Mouse (Mus musculus): ENCODE measurements at regions not wholly inside any gene's neighbourhood (a gene's known extent, or its start where the extent isn't known, plus 50 kb on each side); places are given as distances from the start of the nearest gene placed in this dataset.

DNA sequence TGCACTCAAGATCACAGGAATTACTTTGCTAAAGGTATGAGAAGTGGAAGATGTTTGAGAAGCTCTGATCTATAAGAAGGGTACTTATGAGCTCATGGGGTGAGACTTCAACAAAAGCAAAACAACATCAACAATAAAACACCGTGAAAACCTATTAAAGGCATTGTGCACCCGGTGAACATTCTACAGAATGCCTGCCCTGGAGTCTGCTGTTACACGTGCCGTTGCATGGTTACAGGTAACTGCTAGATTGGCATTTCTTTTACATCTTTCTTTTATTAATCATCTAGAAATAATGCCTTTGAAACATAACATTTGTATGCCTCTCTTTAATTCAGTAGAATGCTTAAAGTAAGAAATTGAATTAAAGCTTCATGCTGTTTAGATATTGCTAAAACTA lies 661.0 kb downstream of the Pcdh18 start:
- Histone ChIP-seq H3K4me2 (replicated peaks; ENCODE audit: low read depth) (no peak overlapping the region), H3K4me1 (replicated peaks; ENCODE audit: control insufficient read depth, insufficient read depth) (no peaks in the 10 kb centered on the region), H3K4me3 (ENCODE audit: low read depth, low read length) (no peak overlapping the region), H3K36me3 (ENCODE audit: control insufficient read depth, insufficient read depth, low read length) (no peaks in the 10 kb centered on the region), H3K9me3 (ENCODE audit: control insufficient read depth, low read length) (no peaks in the 10 kb centered on the region), H3K9ac (ENCODE audit: low read length) (no peak overlapping the region), H3K27me3 (ENCODE audit: control insufficient read depth, insufficient read depth, low read length) (no peaks in the 10 kb centered on the region), H3K27ac (replicated peaks) (no peak overlapping the region)
- TF ChIP-seq EP300 (optimal IDR thresholded peaks at IDR 0.05) (no peak), CTCF (IDR thresholded peaks at IDR 0.05; ENCODE audit: low read depth) (no peak)
- WGBS: 81% methylated on average over 4 of the region's 4 CpGs
- DNase-seq (ENCODE audit: low spot score): no peak
- no peak for ATAC-seq (ENCODE audit: low FRiP score, low TSS enrichment)

DNA sequence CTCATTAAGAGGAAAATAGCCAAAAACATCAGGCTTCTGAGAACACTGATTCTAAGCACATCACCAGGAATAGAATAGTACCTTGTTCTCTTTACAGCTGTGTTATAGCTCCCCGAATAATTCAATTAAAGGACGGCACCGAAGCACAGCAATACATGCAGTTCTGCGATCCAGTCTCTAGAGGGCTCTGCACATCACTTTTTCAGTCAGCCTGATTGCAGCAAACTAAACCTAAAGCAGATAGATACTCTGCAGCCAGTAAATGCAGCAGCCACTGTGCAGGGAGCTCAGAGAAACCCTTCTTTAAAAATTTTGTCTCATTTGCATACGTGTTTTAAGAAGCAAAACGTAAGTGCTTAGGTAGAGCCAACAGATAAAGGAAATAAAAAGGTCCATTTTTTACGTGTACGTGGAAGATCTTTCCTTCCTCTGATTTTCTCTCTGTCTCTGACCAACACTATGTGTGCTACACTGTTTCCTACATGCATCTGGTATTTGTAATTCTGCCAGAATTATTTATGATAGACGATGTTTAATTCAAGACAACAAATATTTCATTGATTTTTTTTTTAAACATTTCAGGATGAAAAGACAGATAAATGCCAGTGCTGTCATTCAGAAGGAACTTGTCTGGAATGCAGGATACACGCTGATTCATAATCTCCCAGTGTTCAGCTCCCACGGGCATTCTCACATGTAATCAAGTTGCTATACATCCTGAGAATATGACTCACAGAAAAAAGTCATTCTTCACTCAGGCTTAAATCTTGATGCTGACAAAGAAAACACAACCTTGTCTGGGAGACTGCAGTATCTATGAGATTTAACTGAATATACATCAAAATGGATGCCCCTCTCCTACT lies 663.1 kb downstream of the Pcdh18 start:
- Histone ChIP-seq H3K27ac (replicated peaks) (no peak overlapping the region), H3K9ac (ENCODE audit: low read length) (no peak overlapping the region), H3K27me3 (ENCODE audit: control insufficient read depth, insufficient read depth, low read length) (no peaks in the 10 kb centered on the region), H3K4me2 (replicated peaks; ENCODE audit: low read depth) (no peak overlapping the region), H3K36me3 (ENCODE audit: control insufficient read depth, insufficient read depth, low read length) (no peaks in the 10 kb centered on the region), H3K4me1 (replicated peaks; ENCODE audit: control insufficient read depth, insufficient read depth) (no peaks in the 10 kb centered on the region), H3K4me3 (ENCODE audit: low read depth, low read length) (no peak overlapping the region), H3K9me3 (ENCODE audit: control insufficient read depth, low read length) (no peaks in the 10 kb centered on the region)
- ATAC-seq (ENCODE audit: low FRiP score, low TSS enrichment) (no peak), DNase-seq (ENCODE audit: low spot score) (peak; percentile 56)
- 17% methylated on average over 11 of the region's 11 CpGs for WGBS
- peak; percentile 89 for TF ChIP-seq CTCF (IDR thresholded peaks at IDR 0.05; ENCODE audit: low read depth)
- TF ChIP-seq EP300 (optimal IDR thresholded peaks at IDR 0.05): no peak

DNA sequence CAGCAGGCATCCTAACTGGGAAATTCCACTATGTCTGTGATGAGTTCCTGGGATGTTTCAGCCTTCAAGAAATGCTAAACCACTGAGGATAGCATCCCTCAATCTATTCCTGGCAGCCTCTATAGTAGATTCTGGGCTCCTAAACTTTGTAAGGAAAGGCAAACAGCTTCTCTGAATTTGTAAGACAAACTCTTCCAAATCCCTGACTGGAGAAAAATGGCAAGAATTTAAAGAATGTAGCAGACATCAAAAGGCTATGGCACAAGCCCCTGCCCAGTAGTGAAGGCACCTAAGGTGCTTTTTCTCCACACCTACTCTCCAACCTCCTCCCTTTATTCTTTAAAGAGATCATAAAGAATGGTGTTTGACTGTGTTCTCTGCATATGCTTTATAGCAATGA lies 688.3 kb downstream of the Pcdh18 start:
- no peak overlapping the region for H3K27ac ChIP-seq (replicated peaks)
- DNase-seq (ENCODE audit: low spot score) (no peak), ATAC-seq (ENCODE audit: low FRiP score, low TSS enrichment) (no peak)
- no peaks in the 10 kb centered on the region for H3K9me3 ChIP-seq (ENCODE audit: control insufficient read depth, low read length)
- H3K4me2 ChIP-seq (replicated peaks; ENCODE audit: low read depth): no peak overlapping the region
- no peaks in the 10 kb centered on the region for H3K36me3 ChIP-seq (ENCODE audit: control insufficient read depth, insufficient read depth, low read length)
- TF ChIP-seq EP300 (optimal IDR thresholded peaks at IDR 0.05) (no peak), CTCF (IDR thresholded peaks at IDR 0.05; ENCODE audit: low read depth) (no peak)
- H3K27me3 ChIP-seq (ENCODE audit: control insufficient read depth, insufficient read depth, low read length): no peaks in the 10 kb centered on the region
- no peak overlapping the region for H3K9ac ChIP-seq (ENCODE audit: low read length)
- no peaks in the 10 kb centered on the region for H3K4me1 ChIP-seq (replicated peaks; ENCODE audit: control insufficient read depth, insufficient read depth)
- no peak overlapping the region for H3K4me3 ChIP-seq (ENCODE audit: low read depth, low read length)

GRCm38 (mm10) chr3:49062081-49062480 lies 695.0 kb downstream of the Pcdh18 start:
- DNase-seq (ENCODE audit: low spot score) (no peak), ATAC-seq (ENCODE audit: low FRiP score, low TSS enrichment) (no peak)
- H3K4me3 ChIP-seq (ENCODE audit: low read depth, low read length): no peak overlapping the region
- H3K4me1 ChIP-seq (replicated peaks; ENCODE audit: control insufficient read depth, insufficient read depth): no peaks in the 10 kb centered on the region
- no peak overlapping the region for H3K9ac ChIP-seq (ENCODE audit: low read length)
- H3K27ac ChIP-seq (replicated peaks): no peak overlapping the region
- no peaks in the 10 kb centered on the region for H3K9me3 ChIP-seq (ENCODE audit: control insufficient read depth, low read length)
- 78% methylated on average over 9 of the region's 9 CpGs for WGBS
- H3K27me3 ChIP-seq (ENCODE audit: control insufficient read depth, insufficient read depth, low read length): no peaks in the 10 kb centered on the region
- no peaks in the 10 kb centered on the region for H3K36me3 ChIP-seq (ENCODE audit: control insufficient read depth, insufficient read depth, low read length)
- TF ChIP-seq EP300 (optimal IDR thresholded peaks at IDR 0.05) (no peak), CTCF (IDR thresholded peaks at IDR 0.05; ENCODE audit: low read depth) (no peak)
- H3K4me2 ChIP-seq (replicated peaks; ENCODE audit: low read depth): no peak overlapping the region

DNA sequence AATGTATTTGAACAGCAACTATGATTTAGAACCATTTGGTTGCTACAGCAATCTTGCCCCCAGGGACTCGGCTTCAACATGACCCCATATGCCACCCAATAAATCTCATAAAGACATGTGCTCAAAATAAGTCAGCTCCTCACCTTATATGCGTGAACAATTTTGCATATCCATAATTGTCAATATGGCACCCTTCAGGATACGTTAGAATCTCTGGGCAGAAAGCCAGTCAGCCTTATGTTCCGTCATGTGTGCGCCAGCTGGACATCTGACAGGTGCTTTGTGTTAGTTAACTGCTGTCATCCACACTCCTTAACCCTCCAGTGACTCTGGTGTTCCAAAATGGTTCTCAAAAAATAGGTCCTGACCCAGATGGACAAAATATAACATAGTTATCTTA lies 724.1 kb downstream of the Pcdh18 start:
- H3K4me3 ChIP-seq (ENCODE audit: low read depth, low read length): no peak overlapping the region
- no peak for TF ChIP-seq CTCF (IDR thresholded peaks at IDR 0.05; ENCODE audit: low read depth)
- TF ChIP-seq EP300 (optimal IDR thresholded peaks at IDR 0.05): no peak
- H3K9ac ChIP-seq (ENCODE audit: low read length): no peak overlapping the region
- H3K27me3 ChIP-seq (ENCODE audit: control insufficient read depth, insufficient read depth, low read length): no peaks in the 10 kb centered on the region
- no peak overlapping the region for H3K27ac ChIP-seq (replicated peaks)
- no peak overlapping the region for H3K4me2 ChIP-seq (replicated peaks; ENCODE audit: low read depth)
- 44% methylated on average over 5 of the region's 5 CpGs for WGBS
- H3K36me3 ChIP-seq (ENCODE audit: control insufficient read depth, insufficient read depth, low read length): no peaks in the 10 kb centered on the region
- no peaks in the 10 kb centered on the region for H3K9me3 ChIP-seq (ENCODE audit: control insufficient read depth, low read length)
- DNase-seq (ENCODE audit: low spot score): no peak
- no peaks in the 10 kb centered on the region for H3K4me1 ChIP-seq (replicated peaks; ENCODE audit: control insufficient read depth, insufficient read depth)
- no peak for ATAC-seq (ENCODE audit: low FRiP score, low TSS enrichment)

GRCm38 (mm10) chr3:49009211-49009967 lies 747.7 kb downstream of the Pcdh18 start:
- H3K9me3 ChIP-seq (ENCODE audit: control insufficient read depth, low read length): no peaks in the 10 kb centered on the region
- H3K4me2 ChIP-seq (replicated peaks; ENCODE audit: low read depth): no peak overlapping the region
- no peak overlapping the region for H3K27ac ChIP-seq (replicated peaks)
- 72% methylated on average over 6 of the region's 6 CpGs for WGBS
- no peak overlapping the region for H3K4me3 ChIP-seq (ENCODE audit: low read depth, low read length)
- DNase-seq (ENCODE audit: low spot score) (no peak), ATAC-seq (ENCODE audit: low FRiP score, low TSS enrichment) (no peak)
- no peaks in the 10 kb centered on the region for H3K4me1 ChIP-seq (replicated peaks; ENCODE audit: control insufficient read depth, insufficient read depth)
- no peaks in the 10 kb centered on the region for H3K27me3 ChIP-seq (ENCODE audit: control insufficient read depth, insufficient read depth, low read length)
- no peaks in the 10 kb centered on the region for H3K36me3 ChIP-seq (ENCODE audit: control insufficient read depth, insufficient read depth, low read length)
- no peak for TF ChIP-seq CTCF (IDR thresholded peaks at IDR 0.05; ENCODE audit: low read depth)
- TF ChIP-seq EP300 (optimal IDR thresholded peaks at IDR 0.05): no peak
- no peak overlapping the region for H3K9ac ChIP-seq (ENCODE audit: low read length)
